Comparison of ENCODE assay signal across 16 mouse cellular contexts in the genomic region with DNA sequence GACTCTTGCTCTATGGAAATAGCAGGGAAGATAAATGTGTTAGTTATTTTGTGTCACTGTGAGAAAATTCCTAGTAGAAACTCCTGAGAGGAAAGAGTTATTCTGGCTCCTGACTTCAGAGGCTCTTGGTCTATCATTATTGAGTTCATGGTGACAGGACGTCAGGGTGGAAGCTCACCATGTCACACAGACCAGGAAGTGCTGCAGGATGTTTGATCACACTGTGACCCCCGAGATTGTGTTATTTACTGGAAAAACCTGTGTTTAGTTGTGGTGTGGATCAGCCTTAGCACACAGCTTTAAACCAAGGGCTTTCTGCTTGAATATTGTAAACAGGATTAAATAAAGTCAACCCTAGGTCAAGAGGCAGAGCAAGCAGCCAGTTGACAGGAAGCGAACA.
DNase-seq lines count a peak whose midpoint lies in the region; ATAC-seq and TF ChIP-seq lines count a peak whose summit lies in the region.
"Had no signal": no experiment of that assay in that cellular context is flagged by ENCODE, and none has a peak within 500 bp of the region (broad histone marks: within the 10 kb centered on the region; RNA-seq: fewer than 3 reads in every experiment).

No protein-coding gene starts in this region.

- H3K4me1 ChIP-seq in forebrain, embryonic 13.5 days: peaks cover 42% of the 10 kb centered on the region
- H3K4me1 ChIP-seq in hindbrain, embryonic 13.5 days (replicated peaks): peaks cover 21% of the 10 kb centered on the region
- H3K4me1 ChIP-seq in midbrain, embryonic 12.5 days: peaks cover 22% of the 10 kb centered on the region
- peaks cover 13% of the 10 kb centered on the region for H3K4me1 ChIP-seq in kidney, adult 2 months (ENCODE audit: control insufficient read depth, insufficient read depth, low read length)
- H3K4me1 ChIP-seq: neural tube, embryonic 12.5 days had no signal

- no peak for DNase-seq in layer of hippocampus, adult 2 months (ENCODE audit: low spot score in 2 of 2)
- DNase-seq in layer of hippocampus, adult 11-12 months (ENCODE audit: low spot score): no peak
- DNase-seq in kidney, adult 2 months: no peak
- DNase-seq in testis, postnatal 14 days (ENCODE audit: low spot score): no peak
- DNase-seq: adrenal gland, postnatal 25 days; cerebellum, postnatal 25 days; gastrocnemius, postnatal 14 days; liver; spleen, adult 18-20 months had no signal

- H3K9me3 ChIP-seq in forebrain, embryonic 13.5 days (replicated peaks): no peaks in the 10 kb centered on the region; the same call in 1 of the 2 replicates
- H3K9me3 ChIP-seq in hindbrain, embryonic 13.5 days: no peaks in the 10 kb centered on the region
- H3K9me3 ChIP-seq in midbrain, embryonic 12.5 days: 0 out of 2 replicates have a peak, but pooled peaks cover 11% of the 10 kb centered on the region
- H3K9me3 ChIP-seq: kidney, embryonic 15.5 days had no signal

- peak overlapping the region; percentile 7; the same call in 1 of the 2 replicates for H3K27ac ChIP-seq in layer of hippocampus, adult 2 months
- peak overlapping the region; percentile 99 for H3K27ac ChIP-seq in forebrain, embryonic 13.5 days
- peak overlapping the region; percentile 97 for H3K27ac ChIP-seq in hindbrain, embryonic 13.5 days
- H3K27ac ChIP-seq in midbrain, embryonic 12.5 days (replicated peaks): peak overlapping the region; percentile 95
- no peak overlapping the region for H3K27ac ChIP-seq in kidney, adult 2 months (ENCODE audit: insufficient read depth, low read depth, low read length)
- H3K27ac ChIP-seq: kidney, embryonic 15.5 days; stomach, postnatal 0 days had no signal

- TF ChIP-seq POLR2A in kidney, adult 2 months (IDR thresholded peaks at IDR 0.05; ENCODE audit: low read depth, low read length): no peak

- 47% methylated on average over 3 of the region's 3 CpGs for WGBS in forebrain, embryonic 13.5 days
- WGBS in hindbrain, embryonic 13.5 days: 68% methylated on average over 3 of the region's 3 CpGs
- WGBS in midbrain, embryonic 12.5 days: 31% methylated on average over 3 of the region's 3 CpGs
- WGBS in kidney, adult 2 months: 61% methylated on average over 3 of the region's 3 CpGs

- no peaks in the 10 kb centered on the region for H3K27me3 ChIP-seq in forebrain, embryonic 13.5 days
- no peaks in the 10 kb centered on the region for H3K27me3 ChIP-seq in hindbrain, embryonic 13.5 days
- H3K27me3 ChIP-seq in midbrain, embryonic 12.5 days: no peaks in the 10 kb centered on the region
- no peaks in the 10 kb centered on the region for H3K27me3 ChIP-seq in kidney, adult 2 months (replicated peaks; ENCODE audit: control insufficient read depth, insufficient read depth, low read length)
- H3K27me3 ChIP-seq: kidney, embryonic 15.5 days; neural tube, embryonic 12.5 days had no signal

- H3K4me2 ChIP-seq in forebrain, embryonic 13.5 days: no peak overlapping the region
- H3K4me2 ChIP-seq in hindbrain, embryonic 13.5 days: no peak overlapping the region
- no peak overlapping the region for H3K4me2 ChIP-seq in midbrain, embryonic 12.5 days (replicated peaks)
- H3K4me2 ChIP-seq: kidney, embryonic 15.5 days had no signal

- TF ChIP-seq CTCF in layer of hippocampus, adult 2 months (conservative IDR thresholded peaks at IDR 0.05): no peak
- TF ChIP-seq CTCF in kidney, adult 2 months (conservative IDR thresholded peaks at IDR 0.05; ENCODE audit: insufficient read depth, insufficient read length, low read depth, low read length): no peak

- ATAC-seq in forebrain, embryonic 13.5 days: no peak
- no peak for ATAC-seq in hindbrain, embryonic 13.5 days (ENCODE audit: low FRiP score)
- ATAC-seq in midbrain, embryonic 12.5 days (ENCODE audit: low FRiP score, low read depth): no peak
- ATAC-seq: inflammation-experienced regulatory T-cells, adult 6 months had no signal

- no peak overlapping the region for H3K9ac ChIP-seq in forebrain, embryonic 13.5 days
- H3K9ac ChIP-seq in hindbrain, embryonic 13.5 days: no peak overlapping the region
- H3K9ac ChIP-seq in midbrain, embryonic 12.5 days (replicated peaks): no peak overlapping the region
- H3K9ac ChIP-seq: kidney, embryonic 15.5 days; neural tube, embryonic 12.5 days had no signal

- no peaks in the 10 kb centered on the region for H3K36me3 ChIP-seq in forebrain, embryonic 13.5 days (ENCODE audit: poor library complexity, severe bottlenecking)
- H3K36me3 ChIP-seq in hindbrain, embryonic 13.5 days: no peaks in the 10 kb centered on the region
- no peaks in the 10 kb centered on the region for H3K36me3 ChIP-seq in midbrain, embryonic 12.5 days
- H3K36me3 ChIP-seq in kidney, adult 2 months (ENCODE audit: control insufficient read depth, insufficient read depth, low read length): no peaks in the 10 kb centered on the region
- H3K36me3 ChIP-seq: kidney, embryonic 15.5 days; neural tube, embryonic 12.5 days had no signal

- no peak overlapping the region for H3K4me3 ChIP-seq in layer of hippocampus, adult 2 months
- H3K4me3 ChIP-seq in forebrain, embryonic 13.5 days: no peak overlapping the region
- no peak overlapping the region for H3K4me3 ChIP-seq in hindbrain, embryonic 13.5 days
- no peak overlapping the region for H3K4me3 ChIP-seq in midbrain, embryonic 12.5 days
- no peak overlapping the region for H3K4me3 ChIP-seq in kidney, adult 2 months (ENCODE audit: insufficient read depth, low read depth, low read length)
- H3K4me3 ChIP-seq: kidney, embryonic 15.5 days; neural tube, embryonic 12.5 days had no signal
